Mouse (Mus musculus): Measurements from ENCODE around the gene Top3b. TPM values are rescaled to one million over a fixed set of nuclear protein-coding genes. Genes with fewer than 3 reads are reported as not detected.
"Not testable (repeated sequence)": the region's sequence is repeated elsewhere in the genome, so short reads cannot be mapped to it uniquely, and the experiment has no call there.

Gene Top3b
- total RNA-seq, 2 experiments from 2014 or later = 18.7 to 27.7 TPM

- ATAC-seq (replicated peaks; ENCODE audit: low FRiP score, poor library complexity, severe bottlenecking) = no peak
Measured at GRCm38 (mm10) chr16:16896015-16896381, 25.5 kb downstream of the Top3b start.

GRCm38 (mm10) chr16:16896382-16897055 is 26.0 kb downstream of the Top3b start, which contains the start of gene Ppm1f:
Ppm1f (plus strand) TSS chr16:16896469.
- peak; percentile 97 for ATAC-seq (replicated peaks; ENCODE audit: low FRiP score, poor library complexity, severe bottlenecking)

DNA sequence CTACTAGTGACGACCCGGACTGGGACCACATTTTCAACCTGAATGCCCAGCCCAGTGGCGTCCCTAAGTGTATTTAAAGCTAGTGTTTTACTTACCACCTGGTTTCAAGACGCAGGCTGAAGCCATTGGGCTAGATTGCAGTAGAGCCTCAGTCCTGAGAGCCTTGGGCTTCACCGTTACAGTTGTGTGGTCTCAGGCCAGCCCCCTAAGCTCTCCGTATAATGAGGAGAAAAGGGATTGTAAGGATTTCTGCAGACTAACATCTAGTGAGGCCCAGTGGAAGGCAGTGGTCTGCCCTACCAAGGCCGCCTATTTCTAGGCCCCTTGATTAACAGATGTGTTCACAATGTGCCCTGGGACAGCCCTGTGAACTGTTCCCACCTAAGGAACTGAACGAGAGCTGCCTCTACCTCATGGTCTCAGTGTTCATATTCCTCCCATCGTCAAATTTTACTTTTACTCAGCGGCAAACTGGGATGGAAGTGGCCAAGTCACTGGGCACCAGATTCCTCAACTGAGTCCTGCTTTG is 26.6 kb downstream of the Top3b start:
- ATAC-seq (replicated peaks; ENCODE audit: low FRiP score, poor library complexity, severe bottlenecking) = no peak

GRCm38 (mm10) chr16:16902329-16902728 is 31.8 kb downstream of the Top3b start:
- ATAC-seq (replicated peaks; ENCODE audit: low FRiP score, poor library complexity, severe bottlenecking) = no peak

- no peak for ATAC-seq (replicated peaks; ENCODE audit: low FRiP score, poor library complexity, severe bottlenecking)
Measured at GRCm38 (mm10) chr16:16903188-16903587, 32.7 kb downstream of the Top3b start.

DNA sequence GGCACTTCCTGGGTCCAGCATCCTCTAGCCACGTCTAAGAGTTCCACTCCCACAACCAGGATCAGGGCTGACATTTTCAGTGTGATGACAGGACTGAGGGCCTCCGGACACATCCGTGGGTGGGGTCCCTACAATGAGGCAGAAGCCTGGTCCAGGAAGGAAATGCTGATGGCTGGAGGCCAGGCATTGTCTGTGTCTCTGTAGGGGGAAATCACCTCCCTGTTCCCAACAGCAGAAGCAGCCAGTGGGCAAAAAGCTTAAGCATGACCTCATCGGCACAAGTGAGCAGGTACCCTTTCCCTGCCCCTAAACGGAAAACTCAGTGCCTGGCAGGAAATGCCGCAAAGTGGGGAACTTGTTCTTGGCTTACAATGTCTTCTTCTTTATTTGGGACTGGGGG is 37.3 kb downstream of the Top3b start:
- no peak for ATAC-seq (replicated peaks; ENCODE audit: low FRiP score, poor library complexity, severe bottlenecking)

DNA sequence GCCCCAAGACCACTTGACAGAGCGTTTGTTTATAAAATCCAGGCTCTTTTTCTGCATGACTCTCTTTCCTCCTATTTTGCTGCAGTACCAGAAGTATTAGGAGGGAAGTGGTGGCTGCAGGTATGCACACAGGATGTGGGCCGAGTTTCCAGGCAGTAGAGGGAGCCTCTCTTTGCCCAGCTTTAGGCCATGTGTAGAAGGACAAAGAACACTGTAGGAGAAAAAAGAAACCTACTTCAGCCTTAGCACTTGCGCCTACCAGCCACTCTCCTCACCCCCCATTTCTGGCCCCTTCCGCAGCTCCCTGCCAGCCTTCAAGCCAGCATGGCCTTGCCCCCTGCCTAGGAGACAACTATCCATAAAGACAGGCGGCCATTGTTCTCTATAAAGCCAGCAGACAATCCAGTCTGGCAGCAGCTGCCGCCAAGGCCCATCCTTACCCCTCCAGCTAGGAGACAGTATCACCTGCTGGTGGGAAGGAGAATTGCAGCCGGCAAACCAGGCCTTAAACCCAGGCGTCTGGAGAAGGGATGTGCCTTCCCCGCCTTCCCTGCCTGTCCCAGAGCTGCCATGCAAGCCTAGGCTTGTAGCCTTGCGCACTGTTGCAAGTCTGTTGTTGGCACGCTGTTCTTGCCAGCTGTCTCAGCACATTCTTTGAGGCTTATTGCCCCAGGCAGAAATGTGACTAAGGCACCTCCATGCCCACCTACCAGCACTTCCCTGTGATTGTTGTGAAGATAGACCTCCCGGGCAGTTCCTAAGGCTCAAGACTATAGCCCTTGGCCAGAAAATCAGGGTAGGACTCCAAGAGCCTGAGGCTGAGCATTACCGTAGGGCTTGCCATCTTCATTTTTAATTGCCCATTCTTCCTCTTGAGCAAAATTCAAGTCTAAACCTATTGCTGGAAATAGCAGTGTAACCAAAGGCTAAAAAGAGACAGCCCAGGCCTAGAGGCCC is 41.4 kb downstream of the Top3b start:
- ATAC-seq (replicated peaks; ENCODE audit: low FRiP score, poor library complexity, severe bottlenecking) = peak; percentile 81

DNA sequence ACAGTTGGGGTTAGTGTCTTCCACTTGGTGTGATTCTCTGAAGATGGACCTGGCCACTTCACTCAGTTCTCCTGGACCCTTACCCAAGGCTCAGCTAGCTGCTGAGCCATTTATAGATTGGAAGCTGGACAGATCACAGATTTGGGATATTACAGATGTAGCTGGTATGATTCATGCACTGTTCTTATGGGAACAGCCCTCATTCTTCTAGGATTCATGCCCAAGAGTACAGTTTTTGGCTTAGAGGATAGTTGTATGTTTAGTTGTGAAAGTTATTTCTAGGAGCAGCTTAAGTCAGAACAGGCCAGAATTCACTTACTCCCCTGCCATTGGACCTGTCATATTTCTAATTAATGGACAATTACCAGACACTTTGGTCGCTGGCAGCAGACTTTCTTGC is 42.9 kb downstream of the Top3b start:
- ATAC-seq (replicated peaks; ENCODE audit: low FRiP score, poor library complexity, severe bottlenecking) = no peak

GRCm38 (mm10) chr16:16918441-16919117 is 48.0 kb downstream of the Top3b start:
- ATAC-seq (replicated peaks; ENCODE audit: low FRiP score, poor library complexity, severe bottlenecking) = no peak

GRCm38 (mm10) chr16:16921021-16921435 is 50.5 kb downstream of the Top3b start:
- peak; percentile 50; the same call in 1 of the 2 replicates for ATAC-seq (replicated peaks; ENCODE audit: low FRiP score, poor library complexity, severe bottlenecking)

DNA sequence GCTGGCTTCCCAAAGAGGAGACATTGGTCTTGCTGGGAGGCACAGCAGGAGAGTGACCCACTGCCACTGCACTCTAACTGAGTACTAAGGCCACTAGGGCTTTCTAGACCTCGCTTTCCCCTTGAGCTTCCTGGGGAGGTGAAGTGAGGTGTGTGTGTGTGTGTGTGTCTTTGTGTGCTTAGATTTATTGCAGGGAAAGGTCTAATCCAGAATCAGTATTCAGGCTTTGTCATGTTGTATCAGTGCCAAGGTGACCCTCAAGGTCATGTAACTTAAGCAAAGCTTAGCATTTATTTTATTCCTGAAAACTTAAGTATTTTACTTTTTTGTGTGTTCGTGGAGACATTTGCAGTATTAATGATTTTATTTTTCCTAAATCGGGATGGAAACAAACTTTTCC is 53.9 kb downstream of the Top3b start:
- ATAC-seq (replicated peaks; ENCODE audit: low FRiP score, poor library complexity, severe bottlenecking) = no peak

GRCm38 (mm10) chr16:16926536-16926935 is 56.0 kb downstream of the Top3b start:
- no peak for ATAC-seq (replicated peaks; ENCODE audit: low FRiP score, poor library complexity, severe bottlenecking)

DNA sequence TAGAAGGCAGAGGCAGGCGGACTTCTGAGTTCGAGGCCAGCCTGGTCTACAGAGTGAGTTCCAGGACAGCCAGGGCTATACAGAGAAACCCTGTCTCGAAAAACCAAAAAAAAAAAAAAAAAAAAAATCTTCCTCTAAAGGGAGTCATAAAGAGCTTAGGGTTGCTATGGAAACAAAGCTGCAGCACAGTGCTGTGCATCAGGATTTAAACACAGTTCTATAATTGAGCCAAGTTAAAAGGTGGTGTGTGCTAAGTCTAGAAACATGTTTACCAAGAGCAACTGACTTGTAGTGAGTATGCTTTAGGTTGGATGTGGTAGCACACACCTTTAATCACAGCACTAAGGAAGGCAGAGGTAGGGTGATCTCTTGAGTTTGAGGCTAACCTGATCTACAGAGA is 58.4 kb downstream of the Top3b start:
- not testable (repeated sequence) for ATAC-seq (replicated peaks; ENCODE audit: low FRiP score, poor library complexity, severe bottlenecking)

DNA sequence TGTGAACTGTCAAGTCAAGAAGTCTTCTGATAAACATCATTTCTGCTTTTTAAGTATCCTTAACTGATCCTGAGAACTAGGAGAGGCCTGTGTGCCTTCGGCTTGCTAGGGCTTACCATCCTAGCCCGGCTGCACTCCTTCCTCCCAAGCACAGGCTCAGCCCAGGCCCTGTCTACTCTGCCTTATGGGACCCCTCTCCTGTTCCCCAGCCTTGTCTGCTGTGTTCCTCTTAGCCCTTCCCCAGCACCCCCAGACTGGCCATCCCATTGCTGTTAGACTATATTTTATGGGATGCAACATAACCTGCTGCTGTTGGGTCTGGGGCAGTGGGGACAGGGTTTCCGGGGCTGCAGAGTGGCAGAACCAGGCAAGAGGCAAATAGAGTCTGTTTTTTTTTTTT is 59.8 kb downstream of the Top3b start:
- no peak for ATAC-seq (replicated peaks; ENCODE audit: low FRiP score, poor library complexity, severe bottlenecking)

DNA sequence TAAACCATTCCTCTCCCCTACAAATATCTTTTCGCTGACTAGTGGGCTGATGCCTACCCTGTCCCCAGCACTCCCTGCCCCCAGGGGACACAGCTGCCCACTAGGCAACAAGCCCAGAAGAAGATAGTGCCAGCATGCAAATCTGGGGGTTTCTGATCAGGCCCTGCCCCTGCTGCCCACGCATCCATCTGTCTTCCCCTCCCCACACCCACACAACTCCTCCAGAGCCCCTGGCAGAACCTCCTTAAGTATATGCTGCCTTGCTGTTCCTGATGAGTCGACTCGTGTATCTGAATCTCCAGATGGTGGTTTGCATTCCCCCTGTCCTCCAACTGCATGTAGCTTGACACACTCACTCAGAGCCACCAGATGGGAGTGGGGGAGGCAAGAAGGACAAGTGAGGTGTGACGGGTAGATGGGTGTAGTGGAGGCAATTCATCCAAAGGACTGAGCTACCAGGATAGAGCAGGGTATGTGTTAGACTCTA is 60.3 kb downstream of the Top3b start:
- ATAC-seq (replicated peaks; ENCODE audit: low FRiP score, poor library complexity, severe bottlenecking) = no peak

GRCm38 (mm10) chr16:16939543-16939942 is 69.0 kb downstream of the Top3b start:
- no peak for ATAC-seq (replicated peaks; ENCODE audit: low FRiP score, poor library complexity, severe bottlenecking)

DNA sequence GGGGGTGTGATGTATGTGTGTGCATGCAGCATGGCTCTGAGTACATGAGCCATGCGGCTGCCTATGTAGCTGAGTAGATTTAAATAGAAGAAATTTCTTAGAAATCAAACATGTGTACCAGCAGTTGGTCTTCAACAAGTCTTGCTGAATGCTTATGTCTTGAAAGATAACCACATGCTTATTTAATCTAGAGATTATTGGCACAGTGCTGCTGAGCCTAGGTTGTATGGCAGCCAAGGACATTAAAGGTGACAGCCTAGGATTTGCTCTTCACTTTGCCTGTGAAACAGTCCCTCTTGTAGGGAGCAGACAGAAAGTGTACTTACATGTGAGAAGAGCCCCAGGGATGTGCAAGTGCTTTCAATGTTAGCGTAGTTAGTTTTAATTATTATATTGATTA is 70.5 kb downstream of the Top3b start:
- ATAC-seq (replicated peaks; ENCODE audit: low FRiP score, poor library complexity, severe bottlenecking) = no peak
